Mouse (Mus musculus): ENCODE measurements around the gene 4930407I10Rik.

Gene 4930407I10Rik

GRCm38 (mm10) chr15:82052544-82052943 is 6.4 kb upstream of the 4930407I10Rik start:
- no peak for DNase-seq (ENCODE audit: low read depth)

GRCm38 (mm10) chr15:82063909-82064308 is 5.0 kb downstream of the 4930407I10Rik start:
- no peak for DNase-seq (ENCODE audit: low read depth)

GRCm38 (mm10) chr15:82065511-82065910 is 6.6 kb downstream of the 4930407I10Rik start:
- peak; percentile 37 for DNase-seq (ENCODE audit: low read depth)

DNA sequence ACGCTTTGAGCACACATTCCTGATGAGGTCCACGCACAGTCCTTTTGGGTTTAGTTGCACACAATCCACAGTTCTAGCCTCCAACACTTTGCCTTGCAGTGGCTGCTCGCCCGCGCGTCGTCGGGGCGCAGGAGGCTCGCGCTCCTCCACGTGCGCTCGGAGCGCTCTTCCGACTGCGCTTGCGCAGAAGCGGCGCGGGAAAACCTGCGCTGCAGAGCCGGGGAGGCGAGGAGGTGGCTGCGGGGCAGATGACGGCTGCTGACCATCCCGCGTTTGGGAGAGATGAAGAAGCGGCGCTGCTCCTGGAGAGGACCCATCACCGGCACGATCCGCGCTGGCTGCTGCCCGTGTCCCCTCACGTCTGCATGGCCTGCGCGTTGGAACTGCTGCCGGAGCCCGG is 10.9 kb downstream of the 4930407I10Rik start, which contains the start of gene Mei1:
TSS of gene Mei1 (plus strand) at position 99 of the 400 bp plus-strand sequence.
- no peak for DNase-seq (ENCODE audit: low read depth)

DNA sequence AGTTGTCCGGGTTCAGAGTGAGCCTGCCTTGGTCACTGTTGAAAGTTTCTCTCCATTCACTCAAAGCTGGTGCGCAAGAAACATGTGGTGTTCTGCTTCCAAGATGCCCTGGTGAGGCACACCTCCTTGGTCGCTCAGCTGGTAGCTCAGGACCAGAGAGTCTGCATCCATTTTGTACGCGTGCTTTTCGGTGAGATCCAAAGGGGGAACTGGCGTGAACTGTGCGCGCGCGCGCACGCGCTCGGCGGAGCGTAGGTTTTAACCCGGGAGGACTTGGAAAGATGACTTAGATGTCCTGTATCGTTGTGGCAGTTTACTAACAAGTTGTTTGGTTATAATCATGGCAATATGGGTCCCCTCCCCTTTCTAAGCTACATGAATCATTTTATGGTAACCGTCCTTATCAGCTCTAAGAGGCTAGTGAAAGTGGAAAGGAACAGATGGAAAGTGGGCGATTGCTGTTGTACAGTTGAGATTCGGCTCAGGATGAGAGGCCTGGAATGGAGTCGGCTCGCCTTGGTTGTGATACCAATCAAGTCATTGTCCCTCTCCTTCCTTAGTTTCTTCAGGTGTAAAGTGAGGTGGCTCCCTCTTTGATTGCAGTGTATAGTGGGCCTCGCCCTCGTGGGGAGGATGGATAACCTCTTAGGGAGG is 13.0 kb downstream of the 4930407I10Rik start:
- no peak for DNase-seq (ENCODE audit: low read depth)

GRCm38 (mm10) chr15:82073490-82073889 is 14.5 kb downstream of the 4930407I10Rik start:
- no peak for DNase-seq (ENCODE audit: low read depth)

DNA sequence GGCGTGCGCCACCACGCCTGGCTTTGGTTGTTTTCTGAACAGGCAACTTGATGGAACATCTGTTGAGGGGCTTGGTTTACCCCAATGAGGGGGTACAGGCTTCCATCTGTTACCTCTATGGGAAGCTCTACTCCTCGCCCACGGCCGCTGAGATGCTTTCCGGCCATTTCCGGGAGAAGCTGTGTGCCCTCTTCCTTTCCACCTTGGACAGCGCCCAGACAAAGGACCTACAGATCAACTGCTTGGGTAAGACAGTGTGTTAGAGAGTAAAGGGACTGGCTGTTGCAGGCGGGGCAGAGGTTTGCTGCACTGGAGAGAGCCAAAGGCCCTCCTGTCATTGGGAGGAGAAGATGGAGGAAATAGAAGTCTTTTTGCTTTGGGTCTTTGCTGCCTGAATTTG is 20.9 kb downstream of the 4930407I10Rik start:
- no peak for DNase-seq (ENCODE audit: low read depth)

DNA sequence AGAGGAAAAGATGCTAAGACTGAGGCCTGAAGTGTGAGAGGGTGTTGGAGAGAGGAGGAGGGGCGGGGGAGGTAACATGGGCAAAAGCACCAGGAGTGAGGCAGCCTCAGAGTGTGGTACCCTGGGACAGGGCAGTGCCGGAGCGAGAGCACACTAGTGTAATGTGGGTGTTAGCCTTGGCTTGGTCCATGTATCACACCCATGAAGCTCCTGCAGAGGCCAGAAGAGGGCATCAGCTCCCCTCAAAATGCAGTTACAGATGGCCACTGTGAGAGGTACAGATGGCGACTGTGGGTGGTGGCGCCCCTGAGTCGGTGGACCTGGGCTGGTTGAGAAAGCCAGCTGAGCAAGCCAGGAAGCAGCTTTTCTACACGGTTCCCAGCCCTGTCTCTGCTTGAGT is 22.2 kb downstream of the 4930407I10Rik start:
- peak; percentile 6 for DNase-seq (ENCODE audit: low read depth)

DNA sequence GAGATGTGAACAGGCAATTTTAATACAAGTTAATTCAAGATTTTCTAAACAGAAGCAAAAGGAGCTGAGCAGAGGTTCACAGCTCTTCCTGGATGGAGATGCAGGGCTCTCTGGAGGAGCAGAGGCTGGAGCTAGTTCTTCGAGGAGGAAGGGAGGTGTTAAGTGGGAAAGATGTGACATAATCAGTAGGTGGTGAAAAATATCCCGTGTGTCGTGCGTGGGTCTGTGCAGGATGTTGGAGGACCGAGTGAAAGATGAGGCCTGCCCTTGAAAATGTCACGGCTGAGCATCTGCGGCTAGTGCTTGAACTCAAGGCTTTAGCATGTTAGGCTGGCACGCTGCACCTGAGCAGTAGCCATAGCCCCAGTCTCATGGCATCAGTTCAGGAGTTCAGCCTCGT is 26.7 kb downstream of the 4930407I10Rik start:
- no peak for DNase-seq (ENCODE audit: low read depth)

- no peak for DNase-seq (ENCODE audit: low read depth)
Observed at GRCm38 (mm10) chr15:82086131-82086530, 27.2 kb downstream of the 4930407I10Rik start.

- DNase-seq (ENCODE audit: low read depth) = no peak
Observed at GRCm38 (mm10) chr15:82087266-82087665, 28.3 kb downstream of the 4930407I10Rik start.

DNA sequence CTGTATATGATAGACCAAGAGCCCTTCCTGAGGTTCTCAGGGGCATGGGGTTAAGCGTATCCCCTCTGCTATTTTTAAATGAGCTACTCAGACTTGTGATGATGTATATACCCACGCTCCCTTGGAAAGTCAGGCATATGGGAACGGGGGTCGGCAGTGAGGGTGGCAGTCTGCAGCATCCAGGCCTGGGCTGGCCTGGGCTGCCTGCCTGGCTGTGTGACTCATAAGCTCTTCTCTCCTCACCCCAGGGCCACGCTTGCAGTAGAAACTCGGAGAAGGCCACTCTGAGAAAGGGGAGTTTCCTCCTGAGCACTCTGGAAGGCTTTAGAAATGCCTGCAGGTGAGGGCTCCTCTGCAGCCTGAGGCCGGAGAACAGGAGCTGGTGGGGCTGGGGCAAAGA is 32.1 kb downstream of the 4930407I10Rik start:
- DNase-seq (ENCODE audit: low read depth) = no peak

- no peak for DNase-seq (ENCODE audit: low read depth)
Observed at GRCm38 (mm10) chr15:82106953-82107555, 48.1 kb downstream of the 4930407I10Rik start.
